Mouse (Mus musculus) forebrain, embryonic 13.5 days (tissue): ENCODE measurements at regions not wholly inside any gene's neighbourhood (a gene's known extent, or its start where the extent isn't known, plus 50 kb on each side); places are given as distances from the start of the nearest gene placed in this dataset.
A peak's percentile ranks its signal among the peaks of the same experiment; 100 is the strongest.

Experiments
- ATAC-seq: fragments of 200-750 bp; cut with Nextera tagmentation; 2 replicates; pipeline ENCODE4 v1.8.0; 2017
- H3K27ac ChIP-seq: fragments of 300-500 bp; sonication (generic); 2 replicates; pipeline ENCODE4 v1.5.1; 2015; ENCODE audit warnings: inconsistent platforms, mild to moderate bottlenecking, moderate library complexity
- H3K27me3 ChIP-seq: fragments of 300-500 bp; sonication (generic); 2 replicates; pipeline ENCODE4 v1.6.1; 2015; ENCODE audit warnings: mild to moderate bottlenecking, inconsistent platforms
- H3K36me3 ChIP-seq: fragments of 300-500 bp; sonication (generic); 2 replicates; pipeline ENCODE4 v1.6.1; 2015; ENCODE audit warnings: mild to moderate bottlenecking, inconsistent platforms; ENCODE audit not compliant: poor library complexity, severe bottlenecking
- H3K4me1 ChIP-seq: fragments of 300-500 bp; sonication (generic); 2 replicates; pipeline ENCODE4 v1.6.1; 2015; ENCODE audit warnings: inconsistent platforms
- H3K4me2 ChIP-seq: fragments of 300-500 bp; sonication (generic); 2 replicates; pipeline ENCODE4 v1.6.1; 2015; ENCODE audit warnings: inconsistent platforms, mild to moderate bottlenecking, moderate library complexity
- H3K4me3 ChIP-seq: fragments of 300-500 bp; sonication (generic); 2 replicates; pipeline ENCODE4 v1.5.1; 2015; ENCODE audit warnings: mild to moderate bottlenecking, inconsistent platforms
- H3K9ac ChIP-seq: fragments of 300-500 bp; sonication (generic); 2 replicates; pipeline ENCODE4 v1.6.1; 2015; ENCODE audit warnings: mild to moderate bottlenecking, inconsistent platforms
- H3K9me3 ChIP-seq: fragments of 300-500 bp; sonication (generic); replicated peaks from 2 replicates; pipeline ENCODE4 v1.6.1; 2016; ENCODE audit warnings: inconsistent platforms
- WGBS: fragments of 180-500 bp; shearing (Covaris S2); methylation state at CpG from one replicate; pipeline ENCODE4 v1.1.7; 2015; 5-methylcytosine and 5-hydroxymethylcytosine counted together

- Histone ChIP-seq H3K4me2 (no peak overlapping the region), H3K27ac (no peak overlapping the region)
These were observed 72.3 kb upstream of the Gjb5 start for GRCm38 (mm10) chr4:127430237-127430636.

GRCm38 (mm10) chr4:127429748-127430147 is 71.8 kb upstream of the Gjb5 start:
- H3K4me1 ChIP-seq = no peaks in the 10 kb centered on the region
- H3K9ac ChIP-seq = no peak overlapping the region
- no peak overlapping the region for H3K27ac ChIP-seq
- 73% methylated on average over 1 of the region's 1 CpGs for WGBS
- no peaks in the 10 kb centered on the region for H3K27me3 ChIP-seq
- ATAC-seq = no peak
- H3K4me2 ChIP-seq = no peak overlapping the region
- H3K9me3 ChIP-seq = 0 out of 2 replicates have a peak, but pooled peaks cover 4% of the 10 kb centered on the region
- no peak overlapping the region for H3K4me3 ChIP-seq
- no peaks in the 10 kb centered on the region for H3K36me3 ChIP-seq

More at GRCm38 (mm10) chr4:127430237-127430636, 72.3 kb upstream of the Gjb5 start:
- H3K36me3 ChIP-seq = no peaks in the 10 kb centered on the region
- no peaks in the 10 kb centered on the region for H3K27me3 ChIP-seq
- H3K4me3 ChIP-seq = no peak overlapping the region
- H3K4me1 ChIP-seq = no peaks in the 10 kb centered on the region
- H3K9ac ChIP-seq = no peak overlapping the region
- ATAC-seq = no peak
- 0% methylated on average over 1 of the region's 1 CpGs for WGBS
- 0 out of 2 replicates have a peak, but pooled peaks cover 4% of the 10 kb centered on the region for H3K9me3 ChIP-seq

- no peaks in the 10 kb centered on the region for H3K27me3 ChIP-seq
- no peak overlapping the region for H3K4me3 ChIP-seq
- 55% methylated on average over 7 of the region's 7 CpGs for WGBS
- peaks cover 7% of the 10 kb centered on the region for H3K4me1 ChIP-seq
- no peak overlapping the region for H3K9ac ChIP-seq
- no peak for ATAC-seq
- no peak overlapping the region for H3K4me2 ChIP-seq
- no peak overlapping the region for H3K27ac ChIP-seq
- 0 out of 2 replicates have a peak, but pooled peaks cover 4% of the 10 kb centered on the region for H3K9me3 ChIP-seq
- no peaks in the 10 kb centered on the region for H3K36me3 ChIP-seq
These were observed 65.9 kb upstream of the Gjb5 start for GRCm38 (mm10) chr4:127423855-127424254.

- Histone ChIP-seq H3K27ac (no peak overlapping the region), H3K27me3 (no peaks in the 10 kb centered on the region), H3K9ac (no peak overlapping the region), H3K9me3 (no peaks in the 10 kb centered on the region), H3K4me3 (no peak overlapping the region), H3K36me3 (no peaks in the 10 kb centered on the region), H3K4me1 (peaks cover 23% of the 10 kb centered on the region), H3K4me2 (no peak overlapping the region)
- 87% methylated on average over 6 of the region's 6 CpGs for WGBS
- no peak for ATAC-seq
These were observed 64.0 kb upstream of the Gjb5 start for GRCm38 (mm10) chr4:127421927-127422450.

GRCm38 (mm10) chr4:127421129-127421528 is 63.1 kb upstream of the Gjb5 start:
- no peak for ATAC-seq
- Histone ChIP-seq H3K4me2 (no peak overlapping the region), H3K4me1 (peaks cover 30% of the 10 kb centered on the region), H3K27me3 (no peaks in the 10 kb centered on the region), H3K9ac (no peak overlapping the region), H3K36me3 (no peaks in the 10 kb centered on the region), H3K9me3 (no peaks in the 10 kb centered on the region), H3K4me3 (no peak overlapping the region), H3K27ac (no peak overlapping the region)
- WGBS = 88% methylated on average over 5 of the region's 5 CpGs

GRCm38 (mm10) chr4:127419786-127420120 is 61.8 kb upstream of the Gjb5 start:
- Histone ChIP-seq H3K36me3 (no peaks in the 10 kb centered on the region), H3K27me3 (no peaks in the 10 kb centered on the region), H3K4me2 (peak overlapping the region; percentile 33; the same call in 1 of the 2 replicates), H3K4me3 (no peak overlapping the region), H3K4me1 (peaks cover 30% of the 10 kb centered on the region), H3K9me3 (no peaks in the 10 kb centered on the region), H3K27ac (peak overlapping the region; percentile 70), H3K9ac (no peak overlapping the region)
- no peak; the same call in 1 of the 2 replicates for ATAC-seq
- 30% methylated on average over 8 of the region's 8 CpGs for WGBS

GRCm38 (mm10) chr4:127419062-127419785 is 61.2 kb upstream of the Gjb5 start:
- H3K27me3 ChIP-seq = no peaks in the 10 kb centered on the region
- peak; percentile 79 for ATAC-seq
- WGBS = 18% methylated on average over 22 of the region's 22 CpGs
- H3K27ac ChIP-seq = peak overlapping the region; percentile 70
- H3K4me3 ChIP-seq = no peak overlapping the region
- H3K9ac ChIP-seq = no peak overlapping the region
- peaks cover 36% of the 10 kb centered on the region for H3K4me1 ChIP-seq
- no peaks in the 10 kb centered on the region for H3K9me3 ChIP-seq
- H3K36me3 ChIP-seq = no peaks in the 10 kb centered on the region
- H3K4me2 ChIP-seq = peak overlapping the region; percentile 33

- Histone ChIP-seq H3K27me3 (no peaks in the 10 kb centered on the region), H3K4me2 (no peak overlapping the region), H3K9ac (no peak overlapping the region), H3K27ac (peak overlapping the region; percentile 40), H3K9me3 (no peaks in the 10 kb centered on the region), H3K4me3 (no peak overlapping the region), H3K36me3 (no peaks in the 10 kb centered on the region), H3K4me1 (peaks cover 36% of the 10 kb centered on the region)
- WGBS = 32% methylated on average over 7 of the region's 7 CpGs
- ATAC-seq = peak; percentile 52; the same call in 1 of the 2 replicates
These were observed 58.9 kb upstream of the Gjb5 start for GRCm38 (mm10) chr4:127416906-127417305.

GRCm38 (mm10) chr4:127413997-127414964 is 56.3 kb upstream of the Gjb5 start:
- ATAC-seq = no peak
- 44% methylated on average over 14 of the region's 14 CpGs for WGBS
- no peak overlapping the region for H3K27ac ChIP-seq

More at GRCm38 (mm10) chr4:127413997-127414964, 56.3 kb upstream of the Gjb5 start:
- no peaks in the 10 kb centered on the region for H3K36me3 ChIP-seq
- no peak overlapping the region for H3K9ac ChIP-seq
- H3K4me2 ChIP-seq = no peak overlapping the region
- no peaks in the 10 kb centered on the region for H3K9me3 ChIP-seq
- H3K4me1 ChIP-seq = peaks cover 33% of the 10 kb centered on the region
- no peak overlapping the region for H3K4me3 ChIP-seq
- H3K27me3 ChIP-seq = no peaks in the 10 kb centered on the region
